Mouse (Mus musculus) embryonic facial prominence, embryonic 12.5 days (tissue): ENCODE measurements at regions not wholly inside any gene's neighbourhood (a gene's known extent, or its start where the extent isn't known, plus 50 kb on each side); places are given as distances from the start of the nearest gene placed in this dataset.

Source experiments
- ATAC-seq: fragments of 200-750 bp; cut with Nextera tagmentation; 2 replicates; pipeline ENCODE4 v1.8.0; 2017; ENCODE audit not compliant: insufficient number of reproducible peaks, insufficient read depth, low FRiP score, low TSS enrichment
- H3K27ac ChIP-seq: fragments of 300-500 bp; sonication (generic); 2 replicates; pipeline ENCODE4 v1.5.1; 2016; ENCODE audit warnings: mild to moderate bottlenecking
- H3K27me3 ChIP-seq: fragments of 300-500 bp; sonication (generic); 2 replicates; pipeline ENCODE4 v1.6.1; 2016; ENCODE audit warnings: mild to moderate bottlenecking, moderate library complexity
- H3K36me3 ChIP-seq: fragments of 300-500 bp; sonication (generic); 2 replicates; pipeline ENCODE4 v1.6.1; 2016; ENCODE audit warnings: mild to moderate bottlenecking
- H3K4me1 ChIP-seq: fragments of 300-500 bp; sonication (generic); 2 replicates; pipeline ENCODE4 v1.6.1; 2016
- H3K4me2 ChIP-seq: fragments of 300-500 bp; sonication (generic); replicated peaks from 2 replicates; pipeline ENCODE4 v1.6.1; 2016; ENCODE audit warnings: mild to moderate bottlenecking, moderate library complexity
- H3K4me3 ChIP-seq: fragments of 300-500 bp; sonication (generic); 2 replicates; pipeline ENCODE4 v1.5.1; 2016; ENCODE audit warnings: mild to moderate bottlenecking
- H3K9ac ChIP-seq: fragments of 300-500 bp; sonication (generic); 2 replicates; pipeline ENCODE4 v1.6.1; 2016; ENCODE audit warnings: mild to moderate bottlenecking, moderate library complexity
- H3K9me3 ChIP-seq: fragments of 300-500 bp; sonication (generic); 2 replicates; pipeline ENCODE4 v1.6.1; 2016; ENCODE audit warnings: mild to moderate bottlenecking, moderate library complexity
- WGBS: fragments of 180-500 bp; shearing (Covaris S2); methylation state at CpG from one replicate; pipeline ENCODE4 v1.1.7; 2016; 5-methylcytosine and 5-hydroxymethylcytosine counted together

DNA sequence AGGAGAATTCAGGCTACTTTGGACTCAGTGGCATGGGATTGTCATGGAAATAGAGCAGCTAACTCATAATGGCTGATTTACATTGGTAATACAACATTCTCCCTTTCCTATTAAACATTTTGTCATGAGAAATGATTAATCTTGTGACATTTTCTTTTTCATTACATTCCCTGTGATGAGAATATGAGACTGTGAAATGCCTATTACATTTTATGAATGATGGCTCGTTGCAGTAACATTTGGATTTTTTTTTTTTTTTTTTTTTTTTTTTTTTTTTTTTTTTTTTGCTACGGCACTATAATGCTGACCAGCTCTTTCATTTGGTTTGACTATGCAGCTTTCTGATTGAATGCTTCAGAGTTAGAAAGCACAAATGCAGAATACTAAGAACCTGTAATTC is 276.1 kb downstream of the Wdr20rt start:
- Histone ChIP-seq H3K9ac (no peak overlapping the region), H3K4me1 (no peaks in the 10 kb centered on the region), H3K27ac (no peak overlapping the region), H3K9me3 (no peaks in the 10 kb centered on the region), H3K4me2 (no peak overlapping the region), H3K27me3 (no peaks in the 10 kb centered on the region), H3K4me3 (no peak overlapping the region), H3K36me3 (no peaks in the 10 kb centered on the region)
- no peak for ATAC-seq
- 69% methylated on average over 2 of the region's 2 CpGs for whole genome bisulfite sequencing

DNA sequence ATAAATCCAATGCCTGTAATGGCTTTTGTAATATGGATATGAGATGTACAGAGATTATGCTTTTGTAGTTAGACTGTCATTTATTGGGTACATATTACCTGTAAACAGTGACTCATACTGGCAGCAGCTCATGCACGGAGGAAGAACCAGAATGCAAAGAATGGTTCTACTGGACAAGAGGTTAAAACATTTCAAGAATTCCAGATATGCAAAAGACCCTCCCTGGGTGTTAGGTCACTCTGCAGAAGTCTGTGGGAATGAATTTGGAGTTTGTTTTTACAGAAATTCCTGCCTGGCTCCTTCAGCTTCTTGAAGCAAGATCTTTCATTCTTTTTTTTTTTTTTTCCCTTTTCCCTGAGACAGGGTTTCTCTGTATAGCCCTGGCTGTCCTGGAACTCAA is 276.7 kb downstream of the Wdr20rt start:
- Histone ChIP-seq H3K27ac (no peak overlapping the region), H3K9ac (no peak overlapping the region), H3K4me3 (no peak overlapping the region), H3K9me3 (no peaks in the 10 kb centered on the region), H3K4me2 (no peak overlapping the region), H3K36me3 (no peaks in the 10 kb centered on the region), H3K27me3 (no peaks in the 10 kb centered on the region), H3K4me1 (no peaks in the 10 kb centered on the region)
- 41% methylated on average over 1 of the region's 1 CpGs for WGBS
- ATAC-seq = no peak

DNA sequence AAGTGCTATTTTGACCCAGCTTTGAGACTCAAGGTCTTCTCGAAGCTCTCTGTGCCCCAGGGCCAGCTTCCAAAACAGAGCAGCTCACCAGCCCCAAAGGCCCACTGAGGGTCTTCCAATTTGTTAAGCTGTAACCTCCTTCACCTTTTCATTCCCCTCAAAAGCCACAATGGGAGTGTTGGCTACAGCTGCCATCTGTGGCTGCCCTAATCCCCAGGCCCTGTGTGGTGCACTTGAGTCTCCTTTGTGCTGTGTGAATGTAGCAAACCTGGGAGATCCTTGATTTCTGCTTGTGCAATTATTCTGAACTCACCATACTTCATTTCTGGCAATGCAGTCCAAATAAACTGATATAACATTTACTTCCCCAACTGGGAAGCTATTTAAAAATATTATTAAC is 287.8 kb downstream of the Wdr20rt start:
- ATAC-seq = no peak
- H3K4me3 ChIP-seq = no peak overlapping the region
- no peaks in the 10 kb centered on the region for H3K4me1 ChIP-seq
- H3K36me3 ChIP-seq = no peaks in the 10 kb centered on the region
- no peak overlapping the region for H3K4me2 ChIP-seq
- no peak overlapping the region for H3K9ac ChIP-seq
- no peaks in the 10 kb centered on the region for H3K9me3 ChIP-seq
- H3K27me3 ChIP-seq = no peaks in the 10 kb centered on the region
- H3K27ac ChIP-seq = no peak overlapping the region
- WGBS = 58% methylated on average over 1 of the region's 1 CpGs

DNA sequence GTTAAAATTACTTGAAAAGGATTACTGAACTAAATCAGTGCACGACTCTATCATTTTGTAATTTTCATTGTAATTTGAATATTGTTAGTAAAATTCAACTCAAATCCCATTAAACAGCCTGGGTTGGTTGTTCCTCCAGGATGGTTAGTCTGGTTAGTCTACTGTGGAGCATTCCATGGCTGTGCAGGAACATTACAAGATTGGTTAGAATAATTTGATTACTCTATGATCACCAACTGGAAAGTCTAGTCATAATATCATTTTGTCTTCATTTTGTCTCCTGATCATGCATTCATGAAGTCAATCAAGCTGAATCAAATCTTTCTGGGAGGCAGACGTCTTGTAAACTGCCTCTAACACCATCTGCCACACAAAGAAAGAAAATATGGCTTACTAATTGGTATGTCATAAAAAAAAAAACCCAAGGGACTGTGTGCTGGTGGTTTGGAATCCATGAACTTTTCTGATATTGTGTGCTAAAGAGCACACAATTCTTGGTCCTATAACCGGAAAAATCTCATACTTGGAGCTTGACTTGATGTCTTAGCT is 308.9 kb downstream of the Wdr20rt start:
- Histone ChIP-seq H3K9me3 (no peaks in the 10 kb centered on the region), H3K4me2 (no peak overlapping the region), H3K4me1 (no peaks in the 10 kb centered on the region), H3K27ac (no peak overlapping the region), H3K27me3 (no peaks in the 10 kb centered on the region), H3K9ac (no peak overlapping the region), H3K36me3 (no peaks in the 10 kb centered on the region), H3K4me3 (no peak overlapping the region)
- WGBS = 77% methylated on average over 3 of the region's 3 CpGs
- no peak for ATAC-seq

DNA sequence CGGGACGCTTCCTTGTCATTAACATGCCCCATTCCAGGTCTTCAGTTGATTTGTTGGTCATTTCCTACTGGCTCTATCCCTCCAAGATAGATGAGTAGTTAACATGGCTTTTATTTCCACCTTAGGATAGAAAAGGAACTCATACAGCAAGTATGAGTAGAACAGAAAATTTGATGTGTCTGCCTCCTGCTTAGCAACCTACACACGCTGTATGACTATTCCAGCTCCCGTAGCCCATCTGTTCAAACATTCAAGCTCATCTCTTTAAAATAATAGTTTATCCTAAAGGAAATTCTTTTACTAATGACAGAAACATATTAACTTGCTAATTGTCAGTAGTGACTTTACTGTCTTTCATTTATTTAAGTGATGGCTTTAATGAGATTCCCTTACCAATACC is 323.0 kb downstream of the Wdr20rt start:
- Histone ChIP-seq H3K9me3 (no peaks in the 10 kb centered on the region), H3K27me3 (no peaks in the 10 kb centered on the region), H3K4me3 (no peak overlapping the region), H3K9ac (no peak overlapping the region), H3K4me1 (no peaks in the 10 kb centered on the region), H3K27ac (no peak overlapping the region), H3K36me3 (no peaks in the 10 kb centered on the region), H3K4me2 (no peak overlapping the region)
- no peak for ATAC-seq
- 90% methylated on average over 4 of the region's 4 CpGs for WGBS

DNA sequence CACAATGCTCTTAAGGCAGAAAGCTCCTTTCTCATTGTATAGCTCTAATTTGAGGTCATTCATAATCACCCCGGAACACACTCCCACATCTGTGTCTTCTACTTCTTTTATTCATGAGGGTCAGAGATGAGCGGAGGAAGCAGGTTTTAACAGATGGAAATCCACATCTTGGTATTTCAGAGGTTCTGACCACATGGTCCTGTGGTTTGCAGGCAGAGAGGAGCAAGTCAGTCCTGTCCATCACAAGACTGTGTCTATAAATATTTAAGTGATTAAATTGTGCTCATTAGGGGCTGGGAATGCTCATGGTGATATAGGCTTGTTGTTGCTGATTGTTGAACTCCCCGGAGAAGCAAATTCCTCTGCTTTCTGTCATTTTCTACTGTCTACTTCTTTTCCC is 326.9 kb downstream of the Wdr20rt start:
- no peaks in the 10 kb centered on the region for H3K27me3 ChIP-seq
- no peak overlapping the region for H3K4me3 ChIP-seq
- no peaks in the 10 kb centered on the region for H3K36me3 ChIP-seq
- no peak overlapping the region for H3K4me2 ChIP-seq
- H3K4me1 ChIP-seq = no peaks in the 10 kb centered on the region
- no peak overlapping the region for H3K27ac ChIP-seq
- 0 out of 2 replicates have a peak, but pooled peaks have one; percentile 22 for ATAC-seq
- no peak overlapping the region for H3K9ac ChIP-seq
- no peaks in the 10 kb centered on the region for H3K9me3 ChIP-seq
- 76% methylated on average over 3 of the region's 3 CpGs for WGBS

DNA sequence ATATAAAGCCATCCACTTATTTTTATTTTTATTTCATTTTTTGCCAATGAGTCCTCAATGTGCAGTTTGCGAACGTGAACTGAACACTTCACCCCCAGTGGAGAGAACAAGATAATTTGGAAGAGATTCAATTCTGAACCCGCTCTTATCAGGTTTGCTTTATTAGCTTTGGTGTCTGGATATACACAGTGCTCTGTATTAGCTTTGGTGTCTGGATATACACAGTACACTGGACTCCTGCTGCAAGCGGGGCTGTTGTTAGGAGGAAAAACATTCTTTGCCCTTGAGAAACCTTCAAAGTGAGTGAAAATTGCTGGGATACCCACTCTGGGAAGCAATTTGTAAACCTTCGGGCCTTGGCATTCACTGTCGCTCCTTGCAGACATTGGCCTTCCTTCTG is 333.7 kb downstream of the Wdr20rt start:
- 82% methylated on average over 6 of the region's 6 CpGs for WGBS
- Histone ChIP-seq H3K9me3 (no peaks in the 10 kb centered on the region), H3K4me2 (no peak overlapping the region), H3K36me3 (no peaks in the 10 kb centered on the region), H3K27ac (no peak overlapping the region), H3K9ac (no peak overlapping the region), H3K4me1 (no peaks in the 10 kb centered on the region), H3K27me3 (no peaks in the 10 kb centered on the region), H3K4me3 (no peak overlapping the region)
- no peak for ATAC-seq

DNA sequence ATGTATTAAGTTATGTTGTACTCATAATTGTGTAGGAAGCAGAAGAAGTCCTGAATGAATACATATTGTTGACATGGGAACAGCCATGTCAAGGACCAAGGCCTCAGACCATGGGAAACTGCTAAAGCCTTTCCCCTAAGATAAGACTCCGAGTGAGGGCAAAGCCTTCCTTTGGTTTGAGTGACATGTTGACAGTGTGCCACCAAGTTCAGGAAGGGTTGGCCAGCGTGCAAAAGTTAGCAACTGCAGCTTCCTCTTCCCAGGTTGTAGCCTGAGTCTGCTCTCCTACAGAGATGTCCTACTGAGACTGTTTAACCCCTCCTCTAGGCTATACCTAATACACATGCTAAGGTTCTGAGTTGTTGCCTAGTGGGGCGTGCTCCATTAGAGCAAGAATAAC is 334.5 kb downstream of the Wdr20rt start:
- Histone ChIP-seq H3K27ac (no peak overlapping the region), H3K36me3 (no peaks in the 10 kb centered on the region), H3K27me3 (no peaks in the 10 kb centered on the region), H3K4me2 (no peak overlapping the region), H3K4me3 (no peak overlapping the region), H3K9ac (no peak overlapping the region), H3K9me3 (no peaks in the 10 kb centered on the region), H3K4me1 (no peaks in the 10 kb centered on the region)
- no peak for ATAC-seq
- WGBS = 74% methylated on average over 3 of the region's 3 CpGs

DNA sequence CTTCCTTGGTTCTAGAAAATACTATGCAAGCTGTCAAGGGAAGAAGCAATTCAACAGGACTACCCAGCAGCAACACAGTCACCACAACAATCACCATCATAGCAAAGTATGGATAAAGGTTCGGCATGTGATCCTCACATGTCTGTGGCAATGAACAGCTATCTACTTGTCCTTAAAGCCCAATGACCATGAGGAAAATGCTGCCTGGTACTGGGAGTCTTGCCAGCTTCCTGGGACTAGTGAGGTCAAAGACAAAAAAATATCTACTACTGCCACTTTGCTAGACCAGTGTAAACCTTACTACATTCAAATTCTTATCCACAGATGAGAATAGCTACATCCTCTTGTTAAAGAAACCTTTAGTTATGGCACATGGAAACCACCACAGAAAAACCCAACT is 346.3 kb downstream of the Wdr20rt start:
- H3K4me3 ChIP-seq = no peak overlapping the region
- H3K4me2 ChIP-seq = no peak overlapping the region
- no peaks in the 10 kb centered on the region for H3K36me3 ChIP-seq
- no peaks in the 10 kb centered on the region for H3K9me3 ChIP-seq
- H3K27ac ChIP-seq = no peak overlapping the region
- H3K9ac ChIP-seq = no peak overlapping the region
- 95% methylated on average over 1 of the region's 1 CpGs for WGBS
- H3K4me1 ChIP-seq = no peaks in the 10 kb centered on the region
- H3K27me3 ChIP-seq = no peaks in the 10 kb centered on the region
- no peak for ATAC-seq

DNA sequence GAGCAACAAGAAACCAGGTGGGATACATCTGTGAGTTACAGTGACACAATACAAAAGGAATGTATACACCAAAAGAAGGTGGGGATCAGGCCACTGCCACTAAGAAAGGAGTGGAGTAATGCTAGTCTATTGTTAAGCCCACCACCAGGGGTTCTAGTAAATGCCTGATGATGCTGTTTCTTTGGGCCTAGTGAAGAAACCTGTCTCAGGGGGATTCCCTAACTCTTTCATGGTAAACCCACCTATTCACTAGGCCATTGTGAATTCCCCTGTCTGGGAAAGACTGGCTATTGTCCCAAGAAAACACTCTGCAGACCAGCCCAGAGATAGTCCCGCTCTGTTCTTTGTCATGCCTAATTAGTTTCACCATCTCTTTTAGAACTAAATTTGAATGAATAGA is 368.2 kb downstream of the Wdr20rt start:
- H3K4me3 ChIP-seq = no peak overlapping the region
- 69% methylated on average over 1 of the region's 1 CpGs for WGBS
- no peak overlapping the region for H3K4me2 ChIP-seq
- no peaks in the 10 kb centered on the region for H3K9me3 ChIP-seq
- H3K9ac ChIP-seq = no peak overlapping the region
- H3K27me3 ChIP-seq = no peaks in the 10 kb centered on the region
- no peak for ATAC-seq
- H3K36me3 ChIP-seq = no peaks in the 10 kb centered on the region
- H3K4me1 ChIP-seq = no peaks in the 10 kb centered on the region
- H3K27ac ChIP-seq = no peak overlapping the region

DNA sequence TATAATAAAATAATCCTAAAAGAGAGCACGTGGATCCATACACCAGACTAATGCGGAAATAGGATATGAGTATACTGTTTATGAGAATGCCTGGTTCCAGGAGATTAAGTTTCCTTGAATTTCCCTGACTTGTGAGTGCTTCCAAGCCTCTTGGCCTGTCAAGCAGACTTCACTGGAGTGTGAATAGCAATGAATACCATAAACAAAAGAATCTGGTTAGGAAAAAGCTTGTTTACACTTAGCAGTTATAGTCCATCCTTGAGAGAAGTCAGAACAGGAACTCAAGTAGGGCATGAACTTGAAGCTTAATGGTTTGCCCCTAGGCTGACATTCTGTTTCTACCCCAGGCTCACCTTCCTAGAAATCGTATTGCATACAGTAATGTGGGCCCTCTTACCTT is 368.8 kb downstream of the Wdr20rt start:
- Histone ChIP-seq H3K4me2 (no peak overlapping the region), H3K36me3 (no peaks in the 10 kb centered on the region), H3K9ac (no peak overlapping the region), H3K9me3 (no peaks in the 10 kb centered on the region), H3K4me1 (no peaks in the 10 kb centered on the region), H3K27ac (no peak overlapping the region), H3K27me3 (no peaks in the 10 kb centered on the region), H3K4me3 (no peak overlapping the region)
- ATAC-seq = no peak
- 64% methylated on average over 3 of the region's 3 CpGs for WGBS

DNA sequence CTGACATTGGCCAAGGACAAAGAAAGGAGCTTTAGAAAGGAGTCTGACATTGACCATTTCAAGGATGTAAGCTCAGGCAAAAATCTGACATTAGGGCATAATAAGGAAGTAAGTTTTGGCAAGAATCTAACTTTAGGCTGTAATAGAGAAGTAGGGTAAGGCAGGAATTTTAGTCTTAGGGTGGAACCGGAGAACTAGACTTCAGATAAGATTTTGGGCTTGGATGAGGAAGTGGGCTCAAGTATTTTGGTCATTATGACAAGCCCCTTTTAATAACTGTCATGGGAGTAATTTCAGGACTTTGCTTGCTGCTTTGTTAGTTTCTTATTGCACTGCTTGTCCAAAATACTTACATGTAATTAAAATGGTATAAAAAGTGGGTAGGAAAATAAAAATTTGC is 418.9 kb downstream of the Wdr20rt start:
- Histone ChIP-seq H3K9me3 (no peaks in the 10 kb centered on the region), H3K27me3 (no peaks in the 10 kb centered on the region), H3K4me2 (no peak overlapping the region), H3K36me3 (no peaks in the 10 kb centered on the region), H3K4me1 (no peaks in the 10 kb centered on the region), H3K27ac (no peak overlapping the region), H3K4me3 (no peak overlapping the region), H3K9ac (no peak overlapping the region)
- 85% methylated on average over 1 of the region's 1 CpGs for WGBS
- ATAC-seq = no peak

DNA sequence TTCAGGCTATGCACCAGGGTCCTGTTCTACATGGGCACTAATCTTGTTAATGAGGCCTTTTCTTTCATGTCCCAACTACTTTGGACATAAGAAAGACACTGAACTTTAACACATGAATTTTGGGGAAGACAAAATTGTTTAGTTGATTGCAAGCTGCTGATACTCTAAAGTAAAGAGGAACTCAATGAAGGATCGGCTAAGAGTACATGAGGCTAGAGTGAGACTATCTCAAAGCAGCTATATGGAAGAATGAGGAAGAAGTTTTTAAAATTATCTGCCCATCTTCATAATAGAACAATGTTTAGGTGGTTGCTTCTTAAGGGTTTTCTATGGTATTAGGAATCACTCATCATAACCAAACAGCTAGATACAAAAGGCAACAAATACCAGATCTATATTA is 431.5 kb downstream of the Wdr20rt start:
- Histone ChIP-seq H3K27ac (no peak overlapping the region), H3K4me3 (no peak overlapping the region), H3K4me2 (no peak overlapping the region), H3K4me1 (no peaks in the 10 kb centered on the region), H3K27me3 (no peaks in the 10 kb centered on the region), H3K9me3 (no peaks in the 10 kb centered on the region), H3K9ac (no peak overlapping the region), H3K36me3 (no peaks in the 10 kb centered on the region)
- ATAC-seq = no peak
- 91% methylated on average over 1 of the region's 1 CpGs for WGBS
